In the genomic region with DNA sequence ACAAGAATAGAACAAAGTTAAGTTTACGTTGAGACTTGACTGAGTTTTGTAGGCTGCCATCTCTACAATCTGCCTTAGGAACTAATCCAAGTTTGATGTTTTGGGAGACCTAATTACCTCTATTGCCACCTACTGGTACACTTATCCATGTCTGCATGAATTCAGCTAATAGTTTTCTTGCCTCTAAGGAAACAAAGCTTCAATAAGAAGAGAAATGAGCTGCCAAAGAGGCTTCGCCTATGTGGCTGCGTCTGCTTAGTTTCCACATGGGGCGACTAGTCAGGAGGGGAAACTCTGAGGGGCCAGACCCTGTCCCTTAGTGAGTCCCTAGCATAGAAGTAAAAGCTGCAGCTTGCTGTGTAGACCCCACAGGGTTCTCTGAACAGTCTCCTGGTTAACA, we compare ENCODE assay signal across 9 mouse cellular contexts.
A peak's percentile ranks its signal among the peaks of the same experiment; 100 is the strongest.
DNase-seq lines count a peak whose midpoint lies in the region; ATAC-seq lines count a peak whose summit lies in the region.
"Had no signal": no experiment of that assay in that cellular context is flagged by ENCODE, and none has a peak within 500 bp of the region (broad histone marks: within the 10 kb centered on the region; RNA-seq: fewer than 3 reads in every experiment).

No protein-coding gene starts in this region.

- no peaks in the 10 kb centered on the region for H3K4me1 ChIP-seq in heart, embryonic 11.5 days (ENCODE audit: control insufficient read depth, insufficient read depth, low read length)
- H3K4me1 ChIP-seq in limb, embryonic 12.5 days (replicated peaks) = peaks cover 13% of the 10 kb centered on the region
- H3K4me1 ChIP-seq in stomach, embryonic 14.5 days (ENCODE audit: control insufficient read depth, insufficient read depth, low read length) = peaks cover 5% of the 10 kb centered on the region
- H3K4me1 ChIP-seq: stomach, embryonic 15.5 days had no signal

- no peak overlapping the region for H3K27ac ChIP-seq in heart, embryonic 11.5 days (ENCODE audit: low read depth, low read length)
- peak overlapping the region; percentile 79 for H3K27ac ChIP-seq in limb, embryonic 12.5 days
- H3K27ac ChIP-seq in stomach, embryonic 14.5 days (ENCODE audit: low read length) = no peak overlapping the region
- H3K27ac ChIP-seq: stomach, embryonic 15.5 days had no signal

- WGBS in heart, embryonic 11.5 days (ENCODE audit: insufficient replicate concordance) = 18% methylated on average over 4 of the region's 4 CpGs
- 16% methylated on average over 4 of the region's 4 CpGs for WGBS in limb, embryonic 12.5 days
- 6% methylated on average over 4 of the region's 4 CpGs for WGBS in stomach, embryonic 14.5 days

- H3K9me3 ChIP-seq in heart, embryonic 11.5 days (replicated peaks; ENCODE audit: control insufficient read depth, low read length) = no peaks in the 10 kb centered on the region
- H3K9me3 ChIP-seq in limb, embryonic 12.5 days = no peaks in the 10 kb centered on the region
- H3K9me3 ChIP-seq in stomach, embryonic 14.5 days (ENCODE audit: control insufficient read depth, low read depth, low read length) = no peaks in the 10 kb centered on the region
- H3K9me3 ChIP-seq: stomach, embryonic 15.5 days had no signal

- H3K27me3 ChIP-seq in heart, embryonic 11.5 days (ENCODE audit: control insufficient read depth, insufficient read depth, low read length) = no peaks in the 10 kb centered on the region
- H3K27me3 ChIP-seq in limb, embryonic 12.5 days = no peaks in the 10 kb centered on the region
- H3K27me3 ChIP-seq in stomach, embryonic 14.5 days (ENCODE audit: control insufficient read depth, insufficient read depth, low read length) = no peaks in the 10 kb centered on the region
- H3K27me3 ChIP-seq: stomach, embryonic 15.5 days had no signal

- H3K4me3 ChIP-seq in heart, embryonic 11.5 days (ENCODE audit: low read depth, low read length) = no peak overlapping the region
- H3K4me3 ChIP-seq in limb, embryonic 12.5 days (replicated peaks) = no peak overlapping the region
- H3K4me3 ChIP-seq in stomach, embryonic 14.5 days (ENCODE audit: low read depth, low read length) = no peak overlapping the region
- H3K4me3 ChIP-seq: stomach, embryonic 15.5 days had no signal

- H3K9ac ChIP-seq in heart, embryonic 11.5 days (ENCODE audit: low read depth, low read length) = 0 out of 2 replicates have a peak overlapping the region, but pooled peaks have one; percentile 34
- H3K9ac ChIP-seq in limb, embryonic 12.5 days (replicated peaks) = no peak overlapping the region
- no peak overlapping the region for H3K9ac ChIP-seq in stomach, embryonic 14.5 days (replicated peaks; ENCODE audit: low read depth, low read length)
- H3K9ac ChIP-seq: stomach, embryonic 15.5 days had no signal

- peak; percentile 20 to 40 for DNase-seq in left cerebral cortex, postnatal 25 days (ENCODE audit: low spot score in 2 of 2)
- no peak for DNase-seq in left cerebral cortex, postnatal 36 days (ENCODE audit: low spot score in 2 of 2)
- DNase-seq in cerebellum, adult 9-10 months = peak; percentile 92
- no peak for DNase-seq in left cerebral cortex, adult 18-20 months (ENCODE audit: low spot score in 2 of 2)

- intact Hi-C loops in left cerebral cortex, postnatal 25 days (cut with DNase I) = loop anchor here (2.0 kb wide), 1 partner anchor 163 kb away; no protein-coding TSS in a partner anchor
- intact Hi-C loops in left cerebral cortex, postnatal 36 days (cut with DNase I) = loop anchor here (2.0 kb wide), 1 partner anchor 159 kb away; no protein-coding TSS in a partner anchor

- H3K36me3 ChIP-seq in heart, embryonic 11.5 days (ENCODE audit: control insufficient read depth, insufficient read depth, low read length) = no peaks in the 10 kb centered on the region
- no peaks in the 10 kb centered on the region for H3K36me3 ChIP-seq in limb, embryonic 12.5 days
- H3K36me3 ChIP-seq in stomach, embryonic 14.5 days (ENCODE audit: control insufficient read depth, insufficient read depth, low read length) = no peaks in the 10 kb centered on the region
- H3K36me3 ChIP-seq: stomach, embryonic 15.5 days had no signal

- H3K4me2 ChIP-seq in heart, embryonic 11.5 days = no peak overlapping the region
- H3K4me2 ChIP-seq in limb, embryonic 12.5 days = no peak overlapping the region
- H3K4me2 ChIP-seq in stomach, embryonic 14.5 days (replicated peaks; ENCODE audit: low read depth, low read length) = no peak overlapping the region
- H3K4me2 ChIP-seq: stomach, embryonic 15.5 days had no signal

- ATAC-seq in heart, embryonic 11.5 days (replicated peaks; ENCODE audit: insufficient number of reproducible peaks, low FRiP score, low TSS enrichment) = no peak
- no peak for ATAC-seq in limb, embryonic 12.5 days (ENCODE audit: insufficient number of reproducible peaks, insufficient read depth, low FRiP score, low TSS enrichment, low read depth)
- ATAC-seq in stomach, embryonic 14.5 days (ENCODE audit: insufficient number of reproducible peaks, insufficient read depth, low FRiP score, low read depth) = peak; percentile 23; the same call in 1 of the 2 replicates
- ATAC-seq in erythroid progenitor cell, adult 5-6 weeks (replicated peaks; ENCODE audit: low FRiP score, poor library complexity, severe bottlenecking) = no peak

Comparison
In these comparisons a context has a peak if more than half of its experiments do, and no peak if none do; other contexts are left out.
1. DNase-seq: peak in left cerebral cortex, postnatal 25 days (2 of 2) and cerebellum, adult 9-10 months (single experiment); none in left cerebral cortex, postnatal 36 days (0 of 2) and left cerebral cortex, adult 18-20 months (0 of 2).